Mouse (Mus musculus) liver, postnatal 0 days (tissue): ENCODE measurements around the gene Peli3.

Experiments used
- CTCF ChIP-seq: sonication (generic); IDR thresholded peaks from 2 replicates; pipeline ENCODE4 v1.5.1; 2016; ENCODE audit warnings: antibody characterized with exemption, low read depth
- EP300 ChIP-seq: IDR thresholded peaks from 2 replicates; pipeline ENCODE4 v1.6.1; 2016; ENCODE audit warnings: antibody characterized with exemption, low read depth, mild to moderate bottlenecking

DNA sequence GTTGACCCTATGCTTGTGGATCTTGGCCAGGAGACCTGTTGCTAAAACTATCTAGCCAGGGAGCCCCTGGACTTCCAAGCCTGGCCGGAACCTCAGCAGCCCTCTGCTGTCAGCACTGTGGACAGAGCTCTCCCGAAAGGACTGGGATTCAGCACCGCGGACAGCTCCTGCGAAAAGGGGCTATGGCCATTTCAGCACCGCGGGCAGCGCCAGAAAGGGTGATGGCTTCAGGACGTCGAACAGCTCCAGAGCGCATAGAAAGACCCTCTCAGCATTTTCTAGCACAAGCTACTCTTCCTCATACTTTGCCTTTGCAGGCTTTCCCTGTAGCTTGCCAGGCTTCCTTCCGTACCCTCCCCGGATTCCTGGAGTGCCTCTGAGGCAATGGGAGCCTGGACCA is 46.1 kb upstream of the Peli3 start:
- TF ChIP-seq CTCF (no peak), EP300 (no peak)
